Mouse (Mus musculus) CD4-positive, CD25-positive, alpha-beta regulatory T cell, adult 2 months (primary cell): Measurements from ENCODE around the gene Mrgprb4.

Source experiments
- DNase-seq: peaks from one replicate; pipeline ENCODE4 v3.0.0-alpha.2; 2012; ENCODE audit warnings: low read depth, low spot score

Mrgprb4 gene

GRCm38 (mm10) chr7:48199188-48199587, at the start of gene Mrgprb4:
Mrgprb4 (minus strand) TSS chr7:48199288.
- DNase-seq, result no peak

DNA sequence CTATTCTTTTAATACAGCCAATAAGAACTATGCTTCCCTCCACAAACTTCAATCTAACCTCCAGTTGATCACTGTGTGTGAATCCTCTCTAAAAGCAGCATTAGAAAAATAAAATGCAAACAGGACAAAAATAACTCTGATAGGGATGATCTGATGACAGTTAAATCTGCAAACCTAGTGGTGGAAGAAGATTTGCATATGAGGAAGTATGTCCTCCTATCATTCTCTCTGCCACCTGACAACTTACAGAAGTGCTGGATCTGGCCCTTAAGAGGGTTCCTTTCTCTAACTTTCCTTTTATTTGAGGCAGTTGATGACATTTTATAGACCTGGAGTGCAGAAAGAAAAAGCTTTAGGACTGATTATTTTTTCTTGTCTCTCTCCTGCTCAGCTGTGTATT, 27.0 kb upstream of the Mrgprb4 start:
- DNase-seq, result no peak

- no peak for DNase-seq
Observed at GRCm38 (mm10) chr7:48225065-48225464, 26.0 kb upstream of the Mrgprb4 start.

- no peak for DNase-seq
Observed at GRCm38 (mm10) chr7:48168919-48169318, 30.2 kb downstream of the Mrgprb4 start, which contains the start of gene Mrgprb5. Mrgprb5 (minus strand) TSS chr7:48169019.

GRCm38 (mm10) chr7:48167471-48167870, 31.6 kb downstream of the Mrgprb4 start:
- DNase-seq, result no peak
